Mouse (Mus musculus): ENCODE measurements around the gene Mfsd14b. TPM values are rescaled to one million over a fixed set of nuclear protein-coding genes. Genes with fewer than 3 reads are reported as not detected.

Gene Mfsd14b
- polyA plus RNA-seq, 1 experiment from 2014 or later, result 58.3 TPM

GRCm38 (mm10) chr13:65035057-65035456 is 77.7 kb downstream of the Mfsd14b start:
- H3K4me3 ChIP-seq (ENCODE audit: low read depth, low read length), result no peak overlapping the region
- ATAC-seq (ENCODE audit: insufficient read depth) (no peak), DNase-seq (no peak)
- WGBS, result 52% methylated on average over 4 of the region's 4 CpGs
- H3K27me3 ChIP-seq (ENCODE audit: insufficient read depth, low read length), result no peaks in the 10 kb centered on the region
- no peaks in the 10 kb centered on the region for H3K4me1 ChIP-seq (ENCODE audit: insufficient read depth)
- H3K4me2 ChIP-seq, result no peak overlapping the region
- no peak overlapping the region for H3K27ac ChIP-seq (ENCODE audit: low read depth)
- H3K36me3 ChIP-seq (ENCODE audit: insufficient read depth), result no peaks in the 10 kb centered on the region
- H3K9me3 ChIP-seq (ENCODE audit: low read depth, low read length), result no peaks in the 10 kb centered on the region
- no peak overlapping the region for H3K9ac ChIP-seq
- no peak for TF ChIP-seq CTCF (IDR thresholded peaks at IDR 0.05; ENCODE audit: low read depth)

GRCm38 (mm10) chr13:65032758-65033157 is 80.0 kb downstream of the Mfsd14b start, which contains the start of gene Spata31d1c:
Gene Spata31d1c, plus strand, starts transcription at chr13:65033058.
- no peak for DNase-seq
- no peaks in the 10 kb centered on the region for H3K9me3 ChIP-seq (ENCODE audit: low read depth, low read length)
- no peaks in the 10 kb centered on the region for H3K36me3 ChIP-seq (ENCODE audit: insufficient read depth)
- H3K27ac ChIP-seq (ENCODE audit: low read depth), result no peak within 1 kb of the TSS
- H3K9ac ChIP-seq, result no peak within 1 kb of the TSS
- H3K27me3 ChIP-seq (ENCODE audit: insufficient read depth, low read length), result no peaks in the 10 kb centered on the region
- TF ChIP-seq CTCF (IDR thresholded peaks at IDR 0.05; ENCODE audit: low read depth), result no peak
- no peak within 1 kb of the TSS for H3K4me3 ChIP-seq (ENCODE audit: low read depth, low read length)
- no peak within 1 kb of the TSS for H3K4me2 ChIP-seq
- no peak for ATAC-seq (ENCODE audit: insufficient read depth)
- no peaks in the 10 kb centered on the region for H3K4me1 ChIP-seq (ENCODE audit: insufficient read depth)

Other genes with a start within 250 kb of the Mfsd14b start
- gene Cntnap3, start 209.0 kb downstream of the Mfsd14b start, polyA plus RNA-seq (2014; fragmentation: Nextera tagmentation; extraction: Ambion mirVana), result 0.09 TPM in 1 of 2 replicates, not detected in the other
- not detected in 2 replicates for gene Spata31, start 195.6 kb downstream of the Mfsd14b start, polyA plus RNA-seq (2014; fragmentation: Nextera tagmentation; extraction: Ambion mirVana)
- gene Spata31d1c, start 79.9 kb downstream of the Mfsd14b start, polyA plus RNA-seq (2014; fragmentation: Nextera tagmentation; extraction: Ambion mirVana), result not detected in 2 replicates
- not detected in 2 replicates for gene Prss47, start 60.2 kb downstream of the Mfsd14b start, polyA plus RNA-seq (2014; fragmentation: Nextera tagmentation; extraction: Ambion mirVana)
- gene Olfr465-ps1, start 25.1 kb upstream of the Mfsd14b start, polyA plus RNA-seq (2014; fragmentation: Nextera tagmentation; extraction: Ambion mirVana), result not detected in 2 replicates
- gene Olfr466, start 37.3 kb upstream of the Mfsd14b start, polyA plus RNA-seq (2014; fragmentation: Nextera tagmentation; extraction: Ambion mirVana), result not detected in 2 replicates
- not detected in 2 replicates for gene Nlrp4f, start 93.0 kb upstream of the Mfsd14b start, polyA plus RNA-seq (2014; fragmentation: Nextera tagmentation; extraction: Ambion mirVana)
- gene Gm10775, start 146.6 kb upstream of the Mfsd14b start, polyA plus RNA-seq (2014; fragmentation: Nextera tagmentation; extraction: Ambion mirVana), result not detected in 2 replicates
- 17.2 and 17.9 TPM in 2 replicates for gene Zfp369, start 165.8 kb upstream of the Mfsd14b start, polyA plus RNA-seq (2014; fragmentation: Nextera tagmentation; extraction: Ambion mirVana)

Data from lung, embryonic 14.5 days (tissue).